ENCODE assay signal across 14 mouse cellular contexts in the genomic region with DNA sequence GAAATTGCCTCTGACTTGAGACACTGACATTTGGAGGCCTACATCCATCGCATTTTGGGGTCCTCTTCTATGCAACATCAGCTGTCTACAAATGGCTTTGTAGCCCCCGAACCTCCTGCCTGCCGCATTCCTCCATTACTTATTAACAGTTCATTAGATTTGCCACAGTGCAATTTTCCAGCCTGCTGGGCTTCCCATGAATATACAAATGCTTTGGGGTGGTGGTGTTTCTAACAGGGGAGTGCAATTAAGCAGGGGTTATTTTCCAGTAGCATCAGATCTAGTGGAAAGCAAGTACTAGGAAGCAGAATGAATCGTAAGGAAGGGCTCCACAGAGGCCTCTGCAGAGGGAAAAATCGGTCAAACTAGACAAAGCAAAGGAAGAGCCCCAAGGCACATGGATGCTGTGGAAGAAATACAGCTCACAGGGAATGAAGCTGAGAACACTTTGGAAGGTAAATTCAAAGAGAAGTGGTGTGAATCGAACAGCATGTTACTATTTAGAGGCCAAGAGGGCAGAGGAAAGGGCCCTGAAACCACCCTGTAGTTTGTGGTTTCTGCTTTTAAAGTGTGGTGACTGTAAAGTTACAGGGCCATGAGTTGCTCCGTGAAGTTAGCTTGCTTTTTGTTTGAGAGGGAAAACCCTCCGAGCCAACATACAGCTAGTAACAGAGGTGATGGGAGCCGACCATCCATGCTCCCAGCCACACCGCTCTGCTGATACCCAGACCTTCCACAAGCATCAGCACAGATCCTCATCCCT.
DNase-seq lines count a peak whose midpoint lies in the region; ATAC-seq lines count a peak whose summit lies in the region.
"Had no signal": no experiment of that assay in that cellular context is flagged by ENCODE, and none has a peak within 500 bp of the region (broad histone marks: within the 10 kb centered on the region; RNA-seq: fewer than 3 reads in every experiment).

No protein-coding gene starts in this region.

- H3K27ac ChIP-seq in forebrain, embryonic 11.5 days (ENCODE audit: low read depth, low read length), result 0 out of 2 replicates have a peak overlapping the region, but pooled peaks have one; percentile 14
- no peak overlapping the region for H3K27ac ChIP-seq in forebrain, embryonic 15.5 days (replicated peaks)
- peak overlapping the region; percentile 42; the same call in 1 of the 2 replicates for H3K27ac ChIP-seq in forebrain, embryonic 12.5 days
- H3K27ac ChIP-seq: embryonic facial prominence, embryonic 15.5 days; intestine, embryonic 15.5 days had no signal

- 38% methylated on average over 10 of the region's 10 CpGs for WGBS in forebrain, embryonic 11.5 days
- WGBS in forebrain, embryonic 15.5 days, result 28% methylated on average over 10 of the region's 10 CpGs
- WGBS in forebrain, embryonic 12.5 days, result 34% methylated on average over 10 of the region's 10 CpGs

- peaks cover 11% of the 10 kb centered on the region; the same call in 1 of the 2 replicates for H3K4me1 ChIP-seq in forebrain, embryonic 11.5 days (replicated peaks; ENCODE audit: control insufficient read depth, insufficient read depth, low read length)
- peaks cover 22% of the 10 kb centered on the region for H3K4me1 ChIP-seq in forebrain, embryonic 15.5 days
- H3K4me1 ChIP-seq in forebrain, embryonic 12.5 days, result peaks cover 25% of the 10 kb centered on the region
- H3K4me1 ChIP-seq: embryonic facial prominence, embryonic 15.5 days; intestine, embryonic 15.5 days had no signal

- peak; percentile 56 for DNase-seq in forebrain, embryonic 11.5 days (ENCODE audit: low spot score)
- peak; percentile 36 for DNase-seq in kidney, adult 9 months
- DNase-seq in neural tube, embryonic 10.5 days (ENCODE audit: extremely low spot score, low spot score), result peak; percentile 16
- DNase-seq in thymus, postnatal 10 days (ENCODE audit: low spot score in 2 of 2), result no peak
- no peak for DNase-seq in layer of hippocampus, adult 9-10 months (ENCODE audit: low spot score)
- DNase-seq in thymus, postnatal 14 days, result no peak
- DNase-seq: adrenal gland, adult 8-10 months; cerebellum, adult 11 months; lung, postnatal 14 days had no signal

- no peaks in the 10 kb centered on the region for H3K36me3 ChIP-seq in forebrain, embryonic 11.5 days (ENCODE audit: control insufficient read depth, insufficient read depth, low read length)
- H3K36me3 ChIP-seq in forebrain, embryonic 15.5 days, result no peaks in the 10 kb centered on the region
- no peaks in the 10 kb centered on the region for H3K36me3 ChIP-seq in forebrain, embryonic 12.5 days (replicated peaks)
- H3K36me3 ChIP-seq: embryonic facial prominence, embryonic 15.5 days; intestine, embryonic 15.5 days had no signal

- H3K4me3 ChIP-seq in forebrain, embryonic 11.5 days (ENCODE audit: low read depth, low read length), result no peak overlapping the region
- no peak overlapping the region for H3K4me3 ChIP-seq in forebrain, embryonic 15.5 days
- H3K4me3 ChIP-seq in forebrain, embryonic 12.5 days (replicated peaks), result no peak overlapping the region
- H3K4me3 ChIP-seq: embryonic facial prominence, embryonic 15.5 days; intestine, embryonic 15.5 days had no signal

- no peak overlapping the region for H3K4me2 ChIP-seq in forebrain, embryonic 11.5 days (ENCODE audit: low read depth, low read length, severe bottlenecking)
- no peak overlapping the region for H3K4me2 ChIP-seq in forebrain, embryonic 15.5 days (replicated peaks)
- peak overlapping the region; percentile 19; the same call in 1 of the 2 replicates for H3K4me2 ChIP-seq in forebrain, embryonic 12.5 days
- H3K4me2 ChIP-seq: embryonic facial prominence, embryonic 15.5 days; heart, embryonic 11.5 days; intestine, embryonic 15.5 days had no signal

- no peaks in the 10 kb centered on the region for H3K9me3 ChIP-seq in forebrain, embryonic 11.5 days (ENCODE audit: control insufficient read depth, low read length)
- no peaks in the 10 kb centered on the region for H3K9me3 ChIP-seq in forebrain, embryonic 15.5 days
- H3K9me3 ChIP-seq in forebrain, embryonic 12.5 days, result no peaks in the 10 kb centered on the region
- H3K9me3 ChIP-seq: embryonic facial prominence, embryonic 15.5 days; intestine, embryonic 15.5 days had no signal

- ATAC-seq in forebrain, embryonic 11.5 days (replicated peaks; ENCODE audit: low FRiP score), result peak; percentile 50
- no peak for ATAC-seq in forebrain, embryonic 15.5 days (replicated peaks)
- peak; percentile 56; the same call in 1 of the 2 replicates for ATAC-seq in forebrain, embryonic 12.5 days (ENCODE audit: low FRiP score)
- ATAC-seq: intestine, embryonic 15.5 days had no signal

- no peak overlapping the region for H3K9ac ChIP-seq in forebrain, embryonic 11.5 days (ENCODE audit: low read length)
- H3K9ac ChIP-seq in forebrain, embryonic 15.5 days (replicated peaks), result no peak overlapping the region
- H3K9ac ChIP-seq in forebrain, embryonic 12.5 days, result no peak overlapping the region
- H3K9ac ChIP-seq: embryonic facial prominence, embryonic 15.5 days; intestine, embryonic 15.5 days had no signal

- H3K27me3 ChIP-seq in forebrain, embryonic 11.5 days (ENCODE audit: control insufficient read depth, insufficient read depth, low read length), result 0 out of 2 replicates have a peak, but pooled peaks cover 2% of the 10 kb centered on the region
- H3K27me3 ChIP-seq in forebrain, embryonic 15.5 days, result no peaks in the 10 kb centered on the region
- peaks cover 5% of the 10 kb centered on the region; the same call in 1 of the 2 replicates for H3K27me3 ChIP-seq in forebrain, embryonic 12.5 days
- H3K27me3 ChIP-seq: embryonic facial prominence, embryonic 15.5 days; intestine, embryonic 15.5 days had no signal

Comparison
In these comparisons a context has a peak if more than half of its experiments do, and no peak if none do; other contexts are left out.
1. DNase-seq: peak in forebrain, embryonic 11.5 days (single experiment), kidney, adult 9 months (single experiment) and neural tube, embryonic 10.5 days (single experiment); none in thymus, postnatal 10 days (0 of 2), layer of hippocampus, adult 9-10 months (single experiment) and thymus, postnatal 14 days (single experiment).